28 mouse cellular contexts compared by ENCODE assay signal in the genomic region with DNA sequence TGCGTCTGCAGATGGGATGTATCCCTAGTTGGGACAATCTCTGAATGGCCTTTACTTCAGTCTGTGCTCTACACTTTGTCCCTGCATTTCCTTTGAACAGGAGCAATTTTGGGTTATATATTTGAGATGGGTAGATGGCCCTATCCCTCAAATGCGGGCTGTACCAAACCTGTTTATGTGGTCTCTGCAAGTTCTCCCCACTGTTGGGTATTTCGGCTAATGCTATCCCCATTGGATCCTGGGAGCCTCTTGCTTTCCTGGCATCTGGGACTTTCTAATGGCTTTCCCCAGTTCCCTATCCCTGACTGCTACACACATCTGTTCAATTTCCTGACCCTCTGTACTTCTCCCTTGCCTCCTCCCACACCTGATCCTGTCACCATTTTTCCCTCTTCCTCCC.
"Had no signal": no experiment of that assay in that cellular context is flagged by ENCODE, and none has a peak within 500 bp of the region (broad histone marks: within the 10 kb centered on the region; RNA-seq: fewer than 3 reads in every experiment).

No protein-coding gene starts in this region.

- H3K27ac ChIP-seq: embryonic facial prominence, embryonic 10.5 days; embryonic facial prominence, embryonic 12.5 days; embryonic facial prominence, embryonic 13.5 days; embryonic facial prominence, embryonic 15.5 days; forebrain, embryonic 10.5 days; forebrain, embryonic 12.5 days; forebrain, embryonic 13.5 days; forebrain, embryonic 15.5 days; gastrocnemius, adult 2 months; heart, adult 2 months had no signal

- H3K9me3 ChIP-seq: embryonic facial prominence, embryonic 10.5 days; embryonic facial prominence, embryonic 12.5 days; embryonic facial prominence, embryonic 13.5 days; embryonic facial prominence, embryonic 15.5 days; forebrain, embryonic 10.5 days; forebrain, embryonic 12.5 days; forebrain, embryonic 13.5 days; forebrain, embryonic 15.5 days had no signal

- H3K27me3 ChIP-seq: embryonic facial prominence, embryonic 12.5 days; embryonic facial prominence, embryonic 13.5 days; embryonic facial prominence, embryonic 15.5 days; forebrain, embryonic 12.5 days; forebrain, embryonic 13.5 days; forebrain, embryonic 15.5 days had no signal

- DNase-seq: cerebellum, adult 2 months; cerebellum, adult 8-10 months; cerebellum, adult 9-10 months; cerebellum, adult 9-11 months; cerebellum, postnatal 10 days; cerebellum, postnatal 14 days; cerebellum, postnatal 25 days; cerebellum, postnatal 36 days; embryo, embryonic 11 days; forebrain, postnatal 0 days; gastrocnemius, adult 2 months; gastrocnemius, postnatal 10 days; gastrocnemius, postnatal 14 days; gastrocnemius, postnatal 25 days; gastrocnemius, postnatal 36 days; heart, adult 18-20 months; heart, adult 2 months had no signal

- H3K4me1 ChIP-seq: embryonic facial prominence, embryonic 10.5 days; embryonic facial prominence, embryonic 12.5 days; embryonic facial prominence, embryonic 13.5 days; embryonic facial prominence, embryonic 15.5 days; forebrain, embryonic 10.5 days; forebrain, embryonic 12.5 days; forebrain, embryonic 13.5 days; forebrain, embryonic 15.5 days had no signal

- ATAC-seq: forebrain, embryonic 13.5 days; forebrain, embryonic 14.5 days; forebrain, embryonic 15.5 days; forebrain, embryonic 16.5 days; forebrain, postnatal 0 days had no signal

- H3K9ac ChIP-seq: embryonic facial prominence, embryonic 12.5 days; embryonic facial prominence, embryonic 13.5 days; embryonic facial prominence, embryonic 15.5 days; forebrain, embryonic 12.5 days; forebrain, embryonic 13.5 days; forebrain, embryonic 15.5 days; forebrain, postnatal 0 days had no signal

- H3K4me2 ChIP-seq: embryonic facial prominence, embryonic 12.5 days; embryonic facial prominence, embryonic 13.5 days; embryonic facial prominence, embryonic 15.5 days; forebrain, embryonic 12.5 days; forebrain, embryonic 13.5 days; forebrain, embryonic 15.5 days had no signal

- H3K4me3 ChIP-seq: embryonic facial prominence, embryonic 10.5 days; embryonic facial prominence, embryonic 12.5 days; embryonic facial prominence, embryonic 13.5 days; embryonic facial prominence, embryonic 15.5 days; erythroblast, embryonic 14.5 days; forebrain, embryonic 10.5 days; forebrain, embryonic 12.5 days; forebrain, embryonic 13.5 days; forebrain, embryonic 15.5 days; gastrocnemius, adult 2 months; heart, adult 2 months had no signal

- H3K36me3 ChIP-seq: embryonic facial prominence, embryonic 10.5 days; embryonic facial prominence, embryonic 12.5 days; embryonic facial prominence, embryonic 13.5 days; embryonic facial prominence, embryonic 15.5 days; forebrain, embryonic 10.5 days; forebrain, embryonic 12.5 days; forebrain, embryonic 15.5 days had no signal
